Mouse (Mus musculus) MEL (cell line): Measurements from ENCODE around the gene Lyg1. TPM values are rescaled to one million over a fixed set of nuclear protein-coding genes. Genes with fewer than 3 reads are reported as not detected.

Experiments
- DNase-seq: peaks from one replicate; pipeline ENCODE4 v3.0.0; 2011; ENCODE audit warnings: low read depth, low spot score
- H3K27ac ChIP-seq: 2 replicates; pipeline ENCODE4 v1.5.1; 2012; ENCODE audit warnings: low read depth, mild to moderate bottlenecking, control low read depth, low read length, moderate library complexity; ENCODE audit not compliant: control insufficient read depth
- H3K27me3 ChIP-seq, 2 experiments: fragments of 150-350 bp in 1 of 2; sonication (generic) in 1 of 2; 2 replicates each; pipeline ENCODE4 v1.6.1; 2012; ENCODE audit warnings: low read length in 2 of 2, mild to moderate bottlenecking in 2 of 2, improper control_type of control experiment in 1 of 2, moderate library complexity in 1 of 2; ENCODE audit not compliant: insufficient read depth in 2 of 2, control insufficient read depth in 1 of 2
- H3K36me3 ChIP-seq, 2 experiments: 2 replicates each; pipeline ENCODE4 v1.6.1; 2012 to 2014; ENCODE audit warnings: low read length in 2 of 2, improper control_type of control experiment in 1 of 2, inconsistent platforms in 1 of 2, mild to moderate bottlenecking in 1 of 2; ENCODE audit not compliant: insufficient read depth in 2 of 2, control insufficient read depth in 1 of 2
- H3K4me1 ChIP-seq, 2 experiments: fragments of 150-350 bp in 1 of 2; sonication (generic) in 1 of 2; 2 replicates each; pipeline ENCODE4 v1.6.1; 2012; ENCODE audit warnings: low read length in 2 of 2, improper control_type of control experiment in 1 of 2, mild to moderate bottlenecking in 1 of 2; ENCODE audit not compliant: insufficient read depth in 2 of 2, control insufficient read depth in 1 of 2
- H3K4me3 ChIP-seq, 2 experiments: fragments of 150-350 bp in 1 of 2; sonication (generic) in 1 of 2; 2 replicates each; pipeline ENCODE4 v1.5.1; 2012; ENCODE audit warnings: low read depth in 2 of 2, low read length in 2 of 2, mild to moderate bottlenecking in 2 of 2, moderate library complexity in 2 of 2, control low read depth in 1 of 2, improper control_type of control experiment in 1 of 2; ENCODE audit not compliant: control insufficient read depth in 1 of 2, insufficient read depth in 1 of 2
- H3K79me2 ChIP-seq: 2 replicates; pipeline ENCODE4 v1.6.1; 2012; ENCODE audit warnings: mild to moderate bottlenecking, low read length, moderate library complexity; ENCODE audit not compliant: control insufficient read depth, poor library complexity, insufficient read depth
- H3K9ac ChIP-seq: 2 replicates; pipeline ENCODE4 v1.6.1; 2012; ENCODE audit warnings: low read depth, mild to moderate bottlenecking, control low read depth, low read length, moderate library complexity; ENCODE audit not compliant: control insufficient read depth, poor library complexity, severe bottlenecking
- H3K9me3 ChIP-seq: fragments of 150-350 bp; sonication (generic); replicated peaks from 2 replicates; pipeline ENCODE4 v1.6.1; 2012; ENCODE audit warnings: mild to moderate bottlenecking, low read length, improper control_type of control experiment, moderate library complexity; ENCODE audit not compliant: insufficient read depth
- BHLHE40 ChIP-seq: IDR thresholded peaks from 2 replicates; pipeline ENCODE4 v1.6.1; 2012; ENCODE audit warnings: low read depth, mild to moderate bottlenecking, inconsistent platforms, low read length, improper control_type of control experiment, borderline replicate concordance
- CHD1 ChIP-seq: IDR thresholded peaks from 2 replicates; pipeline ENCODE4 v1.6.1; 2012; ENCODE audit warnings: low read depth, mild to moderate bottlenecking, inconsistent platforms, low read length, improper control_type of control experiment
- ELF1 ChIP-seq: IDR thresholded peaks from 2 replicates; pipeline ENCODE4 v1.6.1; 2014; ENCODE audit warnings: low read depth, mild to moderate bottlenecking, inconsistent platforms, low read length, improper control_type of control experiment, moderate library complexity
- EP300 ChIP-seq, 2 experiments: IDR thresholded peaks; 2 replicates each; pipeline ENCODE4 v1.6.1; 2011; ENCODE audit warnings: improper control_type of control experiment in 2 of 2, low read length in 2 of 2, low read depth in 1 of 2, mild to moderate bottlenecking in 1 of 2
- ETS1 ChIP-seq: IDR thresholded peaks from 2 replicates; pipeline ENCODE4 v1.6.1; 2012; ENCODE audit warnings: low read depth, mild to moderate bottlenecking, inconsistent platforms, low read length, improper control_type of control experiment, moderate library complexity
- HCFC1 ChIP-seq: IDR thresholded peaks from 2 replicates; pipeline ENCODE4 v1.6.1; 2012; ENCODE audit warnings: low read depth, mild to moderate bottlenecking, inconsistent platforms, low read length, improper control_type of control experiment, moderate library complexity
- JUND ChIP-seq: IDR thresholded peaks from 2 replicates; pipeline ENCODE4 v1.6.1; 2011; ENCODE audit warnings: low read depth, mild to moderate bottlenecking, improper control_type of control experiment, low read length
- KAT2A ChIP-seq: conservative IDR thresholded peaks from 2 replicates; pipeline ENCODE4 v1.6.1; 2012; ENCODE audit warnings: low read depth, low read length, improper control_type of control experiment, inconsistent platforms
- MAFK ChIP-seq: IDR thresholded peaks from 2 replicates; pipeline ENCODE4 v1.6.1; 2011; ENCODE audit warnings: low read depth, mild to moderate bottlenecking, low read length, improper control_type of control experiment, borderline replicate concordance
- MAX ChIP-seq: IDR thresholded peaks from 2 replicates; pipeline ENCODE4 v1.6.1; 2011; ENCODE audit warnings: low read length, improper control_type of control experiment
- MAZ ChIP-seq: IDR thresholded peaks from 2 replicates; pipeline ENCODE4 v1.6.1; 2012; ENCODE audit warnings: low read depth, mild to moderate bottlenecking, inconsistent platforms, low read length, improper control_type of control experiment
- MEF2A ChIP-seq: IDR thresholded peaks from 2 replicates; pipeline ENCODE4 v1.6.1; 2014; ENCODE audit warnings: low read depth, mild to moderate bottlenecking, inconsistent platforms, low read length, improper control_type of control experiment; ENCODE audit not compliant: poor library complexity, insufficient replicate concordance, severe bottlenecking; ENCODE audit errors: extremely low read depth
- MYC ChIP-seq: IDR thresholded peaks from 2 replicates; pipeline ENCODE4 v1.6.1; 2011; ENCODE audit warnings: low read depth, mild to moderate bottlenecking, low read length, improper control_type of control experiment, moderate library complexity
- POLR2AphosphoS5 ChIP-seq: IDR thresholded peaks from 2 replicates; pipeline ENCODE4 v1.6.1; 2012; ENCODE audit warnings: low read depth, borderline replicate concordance, mild to moderate bottlenecking, inconsistent platforms, low read length, moderate library complexity, mixed read lengths
- RCOR1 ChIP-seq: IDR thresholded peaks from 2 replicates; pipeline ENCODE4 v1.6.1; 2012; ENCODE audit warnings: low read depth, mild to moderate bottlenecking, inconsistent platforms, low read length, improper control_type of control experiment
- SMC3 ChIP-seq: IDR thresholded peaks from 2 replicates; pipeline ENCODE4 v1.6.1; 2011; ENCODE audit warnings: low read depth, low read length, improper control_type of control experiment
- TAL1 ChIP-seq: IDR thresholded peaks from 2 replicates; pipeline ENCODE4 v1.6.1; 2012; ENCODE audit warnings: mild to moderate bottlenecking, inconsistent platforms, low read length, moderate library complexity, mixed read lengths
- USF1 ChIP-seq: IDR thresholded peaks from 2 replicates; pipeline ENCODE4 v1.6.1; 2014; ENCODE audit warnings: low read depth, mild to moderate bottlenecking, inconsistent platforms, low read length, improper control_type of control experiment, moderate library complexity
- ZC3H11A ChIP-seq: IDR thresholded peaks from 2 replicates; pipeline ENCODE4 v1.6.1; 2012; ENCODE audit warnings: low read depth, mild to moderate bottlenecking, inconsistent platforms, low read length, improper control_type of control experiment
- ZNF384 ChIP-seq: IDR thresholded peaks from 2 replicates; pipeline ENCODE4 v1.6.1; 2012; ENCODE audit warnings: low read depth, mild to moderate bottlenecking, inconsistent platforms, low read length, improper control_type of control experiment
- polyA plus RNA-seq, 2 experiments: library from polyadenylated mRNA; stranded (reverse) in 1 of 2; unstranded in 1 of 2; fragments of >175 nt in 1 of 2; fragments of >200 nt in 1 of 2; gene quantifications; 2 replicates each; pipeline versions ENCODE4 v1.2.1 to v1.2.4; 2012; ENCODE audit warnings: low replicate concordance in 2 of 2, low read depth in 1 of 2; ENCODE audit not compliant: insufficient read length in 2 of 2, insufficient read depth in 1 of 2, missing spikeins in 1 of 2
- total RNA-seq: library from RNA; depleted of rRNA; stranded (reverse); fragments of 300-350 nt; gene quantifications from 2 replicates; pipeline ENCODE4 v1.2.3, GENCODE M21; 2012

The Lyg1 gene
- total and polyA plus RNA-seq, 3 experiments, result not detected

GRCm38 (mm10) chr1:37996877-37997484 lies 39.4 kb upstream of the Lyg1 start (continued):
- TF ChIP-seq MAFK, result no peak
- TF ChIP-seq ETS1, result no peak
- no peak for TF ChIP-seq ZC3H11A
- TF ChIP-seq TAL1, result no peak
- TF ChIP-seq JUND, result no peak
- peak; percentile 93 for TF ChIP-seq USF1

- Histone ChIP-seq H3K27me3 (no peaks in the 10 kb centered on the region), H3K4me3 (peak overlapping the region; percentile 90 to 94), H3K9ac (peak overlapping the region; percentile 90), H3K4me1 (peaks cover 10 to 15% of the 10 kb centered on the region in 2 experiments), H3K36me3 (peaks cover 8 to 19% of the 10 kb centered on the region in 2 experiments), H3K27ac (no peak overlapping the region), H3K9me3 (no peaks in the 10 kb centered on the region), H3K79me2 (peaks cover 40% of the 10 kb centered on the region)
- no peak for DNase-seq
- no peak for TF ChIP-seq MAX
- no peak for TF ChIP-seq MEF2A
- TF ChIP-seq ZC3H11A, result no peak
- no peak for TF ChIP-seq ZNF384
- no peak for TF ChIP-seq MAZ
- no peak for TF ChIP-seq CHD1
- no peak for TF ChIP-seq RCOR1
- TF ChIP-seq ELF1, result no peak
- TF ChIP-seq MYC, result no peak
- TF ChIP-seq JUND, result no peak
- TF ChIP-seq, all 39 proteins: peak for 0
Observed at GRCm38 (mm10) chr1:37996226-37996625, 38.7 kb upstream of the Lyg1 start.

GRCm38 (mm10) chr1:37987856-37988255 lies 30.3 kb upstream of the Lyg1 start:
- no peak overlapping the region for H3K27ac ChIP-seq
- no peak overlapping the region for H3K9ac ChIP-seq
- no peaks in the 10 kb centered on the region for H3K79me2 ChIP-seq
- no peak overlapping the region for H3K4me3 ChIP-seq
- H3K4me1 ChIP-seq, result no peaks in the 10 kb centered on the region
- no peaks in the 10 kb centered on the region for H3K9me3 ChIP-seq
- peaks cover 0 to 8% of the 10 kb centered on the region in 2 experiments; a peak in 2 of 4 replicates for H3K36me3 ChIP-seq
- H3K27me3 ChIP-seq, result no peaks in the 10 kb centered on the region
- no peak for DNase-seq
- TF ChIP-seq MAZ (no peak), MAX (no peak), CHD1 (no peak), MYC (no peak), JUND (no peak), EP300 (IDR thresholded peaks at IDR 0.05; ENCODE audit: low read depth in 1 of 2, low read length in 2 of 2) (no peak), MEF2A (no peak), SMC3 (no peak), BHLHE40 (no peak), HCFC1 (no peak), USF1 (no peak), TAL1 (no peak), KAT2A (no peak), POLR2AphosphoS5 (no peak)
